In genomic region chr7:140899121-140899520, GRCm38 (mm10) we compare ENCODE assay signal across 24 mouse cellular contexts. TPM values are rescaled to one million over a fixed set of nuclear protein-coding genes. Genes with fewer than 3 reads are reported as not detected.
DNase-seq lines count a peak whose midpoint lies in the region.
"Had no signal": no experiment of that assay in that cellular context is flagged by ENCODE, and none has a peak within 500 bp of the region (broad histone marks: within the 10 kb centered on the region; RNA-seq: fewer than 3 reads in every experiment).

No protein-coding gene starts in this region.

- no peaks in the 10 kb centered on the region for H3K9me3 ChIP-seq in heart, embryonic 10.5 days
- H3K9me3 ChIP-seq: limb, embryonic 12.5 days had no signal

- H3K27ac ChIP-seq in heart, embryonic 10.5 days, result 0 out of 2 replicates have a peak overlapping the region, but pooled peaks have one; percentile 4
- peak overlapping the region; percentile 93 for H3K27ac ChIP-seq in brown adipose tissue, adult 24 weeks (replicated peaks; ENCODE audit: low read depth, low read length)
- H3K27ac ChIP-seq: hindbrain, postnatal 0 days; layer of hippocampus, adult 2 months; limb, embryonic 12.5 days; macrophage had no signal

- DNase-seq in adrenal gland, postnatal 10 days, result peak; percentile 58
- no peak for DNase-seq in adrenal gland, adult 8-10 months
- DNase-seq in heart, embryonic 10.5 days (ENCODE audit: low spot score), result no peak
- no peak for DNase-seq in heart, adult 8-10 months (ENCODE audit: low spot score)
- peak; percentile 14 for DNase-seq in heart, postnatal 4 days
- no peak for DNase-seq in right cerebral cortex, adult 18-20 months
- no peak for DNase-seq in urinary bladder, postnatal 14 days (ENCODE audit: low spot score)
- DNase-seq: cerebellum, adult 8-10 months; cerebellum, postnatal 36 days; gastrocnemius, postnatal 25 days; kidney, adult 9 months; kidney, postnatal 25 days; layer of hippocampus, postnatal 36 days; liver, postnatal 0 days; right cerebral cortex, postnatal 14 days had no signal

- 82% methylated on average over 3 of the region's 3 CpGs for WGBS in heart, embryonic 10.5 days

- H3K27me3 ChIP-seq in heart, embryonic 10.5 days (ENCODE audit: insufficient read depth, poor library complexity, severe bottlenecking), result peaks cover 2% of the 10 kb centered on the region; the same call in 1 of the 2 replicates
- H3K27me3 ChIP-seq: limb, embryonic 12.5 days had no signal

- H3K4me3 ChIP-seq in heart, embryonic 10.5 days, result no peak overlapping the region
- peak overlapping the region; percentile 70 for H3K4me3 ChIP-seq in brown adipose tissue, adult 24 weeks (ENCODE audit: insufficient read depth, low read depth, low read length)
- H3K4me3 ChIP-seq: layer of hippocampus, adult 2 months; limb, embryonic 12.5 days had no signal

- peaks cover 26% of the 10 kb centered on the region; the same call in 1 of the 2 replicates for H3K4me1 ChIP-seq in heart, embryonic 10.5 days
- peaks cover 13% of the 10 kb centered on the region for H3K4me1 ChIP-seq in brown adipose tissue, adult 24 weeks (ENCODE audit: control insufficient read depth, insufficient read depth, insufficient read length, low read length)

- peaks cover 47% of the 10 kb centered on the region for H3K36me3 ChIP-seq in heart, embryonic 10.5 days

RNA-seq across cellular contexts. Expression of gene Cox8b, which starts 1.1 kb away (rescaled TPM):
- 1,000 to 10,000 TPM; 2,860 to 2,972 TPM for total RNA-seq in adrenal gland, postnatal 10 days (2021)
- total RNA-seq in adrenal gland, adult 8-10 months (2022), result 100 to 1,000 TPM in 3 of 4 experiments, 10 to 100 TPM in 1; 73.2 to 522 (median 364) TPM
- polyA plus RNA-seq in heart, embryonic 10.5 days (2016; fragmentation: Nextera tagmentation; extraction: Ambion mirVana), result 13.6 and 46.8 TPM in 2 replicates
- total RNA-seq in heart, adult 8-10 months (2022), result 1,000 to 10,000 TPM; 2,926 to 3,503 (median 3,138) TPM
- 8,049 and 8,538 TPM in 2 replicates for polyA plus RNA-seq in brown adipose tissue, adult 24 weeks (2012; ENCODE audit: insufficient read depth, insufficient read length, missing spikeins)
- 1,000 to 10,000 TPM; 1,034 to 1,156 TPM for total RNA-seq in heart, postnatal 4 days (2021)
- total RNA-seq: hematopoietic stem cell, adult 5-6 weeks; hindbrain, postnatal 0 days; left cerebral cortex, postnatal 10 days; midbrain, postnatal 0 days had no signal
- polyA plus RNA-seq: forebrain, embryonic 14.5 days; hindbrain, postnatal 0 days; macrophage; midbrain, postnatal 0 days had no signal

RNA-seq across cellular contexts. Expression of gene Sirt3, which starts 17.0 kb away (rescaled TPM):
- 10 to 100 TPM; 67.6 to 70.9 TPM for total RNA-seq in adrenal gland, postnatal 10 days (2021)
- 10 to 100 TPM; 33.4 to 48.7 (median 41.0) TPM for total RNA-seq in adrenal gland, adult 8-10 months (2022)
- 31.5 and 40.1 TPM in 2 replicates for polyA plus RNA-seq in heart, embryonic 10.5 days (2016; fragmentation: Nextera tagmentation; extraction: Ambion mirVana)
- 10 to 100 TPM; 67.8 to 72.6 (median 69.6) TPM for total RNA-seq in heart, adult 8-10 months (2022)
- 77.2 and 79.1 TPM in 2 replicates for polyA plus RNA-seq in brown adipose tissue, adult 24 weeks (2012; ENCODE audit: insufficient read depth, insufficient read length, missing spikeins)
- 10 to 100 TPM; 45.1 to 49.1 TPM for total RNA-seq in heart, postnatal 4 days (2021)

RNA-seq across cellular contexts. Expression of gene Psmd13, which starts 17.4 kb away (rescaled TPM):
- 100 to 1,000 TPM; 106 to 112 TPM for total RNA-seq in adrenal gland, postnatal 10 days (2021)
- total RNA-seq in adrenal gland, adult 8-10 months (2022), result 100 to 1,000 TPM; 113 to 125 (median 116) TPM
- polyA plus RNA-seq in heart, embryonic 10.5 days (2016; fragmentation: Nextera tagmentation; extraction: Ambion mirVana), result 249 and 270 TPM in 2 replicates
- total RNA-seq in heart, adult 8-10 months (2022), result 10 to 100 TPM; 80.4 to 85.4 (median 84.0) TPM
- polyA plus RNA-seq in brown adipose tissue, adult 24 weeks (2012; ENCODE audit: insufficient read depth, insufficient read length, missing spikeins), result 108 and 110 TPM in 2 replicates
- 100 to 1,000 TPM; 119 to 120 TPM for total RNA-seq in heart, postnatal 4 days (2021)

RNA-seq across cellular contexts. Expression of gene Nlrp6, which starts 21.6 kb away (rescaled TPM):
- 1 to 10 TPM; 4.9 to 7.9 TPM for total RNA-seq in adrenal gland, postnatal 10 days (2021)
- total RNA-seq in adrenal gland, adult 8-10 months (2022), result 1 to 10 TPM; 1.4 to 4.0 (median 2.9) TPM
- polyA plus RNA-seq in heart, embryonic 10.5 days (2016; fragmentation: Nextera tagmentation; extraction: Ambion mirVana), result 0.14 TPM in 1 of 2 replicates, not detected in the other
- not detected for total RNA-seq in heart, adult 8-10 months (2022)
- not detected in 2 replicates for polyA plus RNA-seq in brown adipose tissue, adult 24 weeks (2012; ENCODE audit: insufficient read depth, insufficient read length, missing spikeins)
- total RNA-seq in heart, postnatal 4 days (2021), result not detected
- total RNA-seq: gastrocnemius, postnatal 25 days had no signal
- polyA plus RNA-seq: limb, embryonic 12.5 days; macrophage had no signal

RNA-seq across cellular contexts. Expression of gene Bet1l, which starts 41.7 kb away (rescaled TPM):
- 10 to 100 TPM; 29.1 to 33.5 TPM for total RNA-seq in adrenal gland, postnatal 10 days (2021)
- total RNA-seq in adrenal gland, adult 8-10 months (2022), result 10 to 100 TPM; 37.7 to 53.3 (median 46.1) TPM
- 28.1 and 31.4 TPM in 2 replicates for polyA plus RNA-seq in heart, embryonic 10.5 days (2016; fragmentation: Nextera tagmentation; extraction: Ambion mirVana)
- total RNA-seq in heart, adult 8-10 months (2022), result 10 to 100 TPM in 1 of 4 experiments, 1 to 10 TPM in 3; 7.9 to 11.8 (median 8.8) TPM
- 43.9 and 49.2 TPM in 2 replicates for polyA plus RNA-seq in brown adipose tissue, adult 24 weeks (2012; ENCODE audit: insufficient read depth, insufficient read length, missing spikeins)
- total RNA-seq in heart, postnatal 4 days (2021), result 10 to 100 TPM; 13.5 to 15.9 TPM

Comparison
In these comparisons a context has a peak if more than half of its experiments do, and no peak if none do; other contexts are left out.
1. DNase-seq: peak in adrenal gland, postnatal 10 days (single experiment) and heart, postnatal 4 days (single experiment); none in adrenal gland, adult 8-10 months (single experiment), heart, embryonic 10.5 days (single experiment), heart, adult 8-10 months (single experiment), right cerebral cortex, adult 18-20 months (single experiment) and urinary bladder, postnatal 14 days (single experiment).